Mouse (Mus musculus): Measurements from ENCODE around the gene Tstd1. TPM values are rescaled to one million over a fixed set of nuclear protein-coding genes. Genes with fewer than 3 reads are reported as not detected.

Tstd1 gene
- polyA plus RNA-seq (2015; fragmentation: Nextera tagmentation; extraction: Ambion mirVana) = 4.6 and 5.3 TPM in 2 replicates

DNA sequence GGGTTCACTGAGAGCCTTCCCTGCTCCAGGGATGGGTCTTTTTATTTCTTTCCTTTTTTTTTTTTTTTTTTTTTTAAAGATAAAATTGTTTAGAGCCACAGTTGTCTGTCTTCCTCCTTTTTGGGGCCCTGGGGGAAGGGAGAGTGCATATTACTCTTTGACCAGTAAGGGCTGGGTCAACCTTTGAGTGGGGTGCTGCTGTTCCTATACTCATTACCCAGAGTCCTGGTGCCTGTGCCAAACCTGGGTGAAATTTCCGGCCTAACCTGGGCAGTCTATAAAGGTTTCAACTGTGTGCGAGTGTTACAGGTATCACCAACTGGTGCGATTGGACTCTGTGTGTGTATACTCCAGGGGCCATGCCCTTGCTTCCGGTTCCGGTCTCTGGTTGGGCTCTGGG lies at the start of gene Tstd1:
Gene Tstd1 (plus strand): TSS at position 213 of the 400 bp plus-strand sequence.
- Histone ChIP-seq H3K9ac (ENCODE audit: low read depth, low read length) (no peak within 1 kb of the TSS), H3K4me3 (ENCODE audit: low read depth, low read length) (no peak within 1 kb of the TSS), H3K36me3 (ENCODE audit: control insufficient read depth, insufficient read depth) (peaks cover 14% of the 10 kb centered on the region), H3K27ac (ENCODE audit: low read length) (no peak within 1 kb of the TSS), H3K4me2 (ENCODE audit: low read depth, low read length) (no peak within 1 kb of the TSS), H3K27me3 (ENCODE audit: control insufficient read depth, insufficient read depth, low read depth, low read length) (no peaks in the 10 kb centered on the region), H3K9me3 (replicated peaks; ENCODE audit: control insufficient read depth, low read length) (no peaks in the 10 kb centered on the region), H3K4me1 (ENCODE audit: control insufficient read depth, low read depth, low read length) (peaks cover 15% of the 10 kb centered on the region)
- peak; percentile 55 for ATAC-seq (ENCODE audit: low read depth)
- 80% methylated on average over 5 of the region's 5 CpGs for WGBS (ENCODE audit: insufficient replicate concordance)

- Histone ChIP-seq H3K9me3 (replicated peaks; ENCODE audit: control insufficient read depth, low read length) (no peaks in the 10 kb centered on the region), H3K36me3 (ENCODE audit: control insufficient read depth, insufficient read depth) (no peaks in the 10 kb centered on the region), H3K4me1 (ENCODE audit: control insufficient read depth, low read depth, low read length) (no peaks in the 10 kb centered on the region), H3K9ac (ENCODE audit: low read depth, low read length) (no peak within 1 kb of the TSS), H3K4me3 (ENCODE audit: low read depth, low read length) (no peak within 1 kb of the TSS), H3K27me3 (ENCODE audit: control insufficient read depth, insufficient read depth, low read depth, low read length) (peaks cover 2% of the 10 kb centered on the region), H3K4me2 (ENCODE audit: low read depth, low read length) (no peak within 1 kb of the TSS), H3K27ac (ENCODE audit: low read length) (no peak within 1 kb of the TSS)
- 36% methylated on average over 20 of the region's 20 CpGs for WGBS (ENCODE audit: insufficient replicate concordance)
- ATAC-seq (ENCODE audit: low read depth) = no peak
These were observed 48.7 kb upstream of the Tstd1 start, which contains the start of gene Nectin4 for GRCm38 (mm10) chr1:171369845-171370556. TSS of gene Nectin4 (plus strand) at chr1:171370099.

- Histone ChIP-seq H3K27ac (ENCODE audit: low read length) (no peak overlapping the region), H3K9me3 (replicated peaks; ENCODE audit: control insufficient read depth, low read length) (no peaks in the 10 kb centered on the region), H3K36me3 (ENCODE audit: control insufficient read depth, insufficient read depth) (no peaks in the 10 kb centered on the region), H3K9ac (ENCODE audit: low read depth, low read length) (no peak overlapping the region), H3K4me1 (ENCODE audit: control insufficient read depth, low read depth, low read length) (no peaks in the 10 kb centered on the region; the same call in 1 of the 2 replicates), H3K4me2 (ENCODE audit: low read depth, low read length) (no peak overlapping the region), H3K4me3 (ENCODE audit: low read depth, low read length) (no peak overlapping the region), H3K27me3 (ENCODE audit: control insufficient read depth, insufficient read depth, low read depth, low read length) (peaks cover 2% of the 10 kb centered on the region)
- ATAC-seq (ENCODE audit: low read depth) = no peak
- 64% methylated on average over 3 of the region's 3 CpGs for WGBS (ENCODE audit: insufficient replicate concordance)
These were observed 45.8 kb upstream of the Tstd1 start for GRCm38 (mm10) chr1:171372880-171373279.

DNA sequence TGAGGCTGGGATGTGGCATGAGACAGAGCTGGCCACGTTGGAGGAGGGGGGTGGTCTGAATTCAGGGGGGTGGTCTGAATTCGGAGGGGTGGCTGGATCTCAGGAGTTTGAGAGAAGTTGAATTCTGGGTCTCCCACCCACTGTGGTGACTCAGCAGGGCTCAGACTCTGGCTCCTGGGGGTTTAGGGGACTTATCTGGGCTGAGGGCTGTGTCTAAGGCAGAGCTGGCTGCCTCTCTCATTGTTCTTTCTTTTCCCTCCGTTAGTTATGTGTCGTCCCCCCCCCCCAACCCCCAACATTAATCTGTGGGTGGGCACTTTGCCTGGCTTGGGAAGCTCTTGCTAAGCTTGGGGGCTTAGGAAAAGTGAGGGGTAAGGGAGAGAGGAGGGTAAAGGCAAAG lies 44.7 kb upstream of the Tstd1 start:
- H3K4me2 ChIP-seq (ENCODE audit: low read depth, low read length) = no peak overlapping the region
- H3K4me3 ChIP-seq (ENCODE audit: low read depth, low read length) = no peak overlapping the region
- H3K36me3 ChIP-seq (ENCODE audit: control insufficient read depth, insufficient read depth) = no peaks in the 10 kb centered on the region
- H3K4me1 ChIP-seq (ENCODE audit: control insufficient read depth, low read depth, low read length) = no peaks in the 10 kb centered on the region; the same call in 1 of the 2 replicates
- H3K9ac ChIP-seq (ENCODE audit: low read depth, low read length) = no peak overlapping the region
- H3K27ac ChIP-seq (ENCODE audit: low read length) = no peak overlapping the region
- peaks cover 2% of the 10 kb centered on the region for H3K27me3 ChIP-seq (ENCODE audit: control insufficient read depth, insufficient read depth, low read depth, low read length)
- no peaks in the 10 kb centered on the region for H3K9me3 ChIP-seq (replicated peaks; ENCODE audit: control insufficient read depth, low read length)
- 5% methylated on average over 4 of the region's 4 CpGs for WGBS (ENCODE audit: insufficient replicate concordance)
- ATAC-seq (ENCODE audit: low read depth) = no peak

DNA sequence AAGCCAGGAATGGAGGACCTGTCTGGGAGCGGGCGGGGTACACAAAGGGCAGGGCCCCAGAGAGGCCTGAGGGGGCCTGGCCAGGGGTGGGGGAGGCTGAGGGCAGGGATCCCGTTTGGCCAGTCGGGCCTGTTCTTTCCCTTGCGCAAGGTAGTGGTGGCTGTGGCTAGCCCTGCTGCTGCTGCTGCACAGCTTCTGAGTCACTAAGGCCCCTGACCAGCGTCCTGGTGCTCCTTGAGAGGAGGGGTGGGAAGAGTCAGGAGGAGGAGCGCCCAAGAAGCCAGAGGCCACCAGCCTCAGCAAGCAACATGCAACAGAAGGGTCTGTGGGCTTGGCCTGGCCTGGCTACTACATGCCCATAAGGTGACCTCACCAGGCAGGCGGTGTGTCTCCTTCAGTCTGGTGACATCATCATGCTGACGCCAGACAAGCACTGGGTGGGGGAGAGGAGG lies 43.0 kb upstream of the Tstd1 start:
- peaks cover 12% of the 10 kb centered on the region for H3K27me3 ChIP-seq (ENCODE audit: control insufficient read depth, insufficient read depth, low read depth, low read length)
- no peak for ATAC-seq (ENCODE audit: low read depth)
- H3K27ac ChIP-seq (ENCODE audit: low read length) = no peak overlapping the region
- H3K9ac ChIP-seq (ENCODE audit: low read depth, low read length) = no peak overlapping the region
- WGBS (ENCODE audit: insufficient replicate concordance) = 37% methylated on average over 9 of the region's 9 CpGs
- no peaks in the 10 kb centered on the region; the same call in 1 of the 2 replicates for H3K4me1 ChIP-seq (ENCODE audit: control insufficient read depth, low read depth, low read length)
- no peaks in the 10 kb centered on the region for H3K9me3 ChIP-seq (replicated peaks; ENCODE audit: control insufficient read depth, low read length)
- no peaks in the 10 kb centered on the region for H3K36me3 ChIP-seq (ENCODE audit: control insufficient read depth, insufficient read depth)
- no peak overlapping the region for H3K4me3 ChIP-seq (ENCODE audit: low read depth, low read length)
- H3K4me2 ChIP-seq (ENCODE audit: low read depth, low read length) = no peak overlapping the region

- H3K9me3 ChIP-seq (replicated peaks; ENCODE audit: control insufficient read depth, low read length) = no peaks in the 10 kb centered on the region
- H3K36me3 ChIP-seq (ENCODE audit: control insufficient read depth, insufficient read depth) = no peaks in the 10 kb centered on the region
- no peak overlapping the region for H3K27ac ChIP-seq (ENCODE audit: low read length)
- H3K4me3 ChIP-seq (ENCODE audit: low read depth, low read length) = no peak overlapping the region
- no peak for ATAC-seq (ENCODE audit: low read depth)
- H3K4me2 ChIP-seq (ENCODE audit: low read depth, low read length) = no peak overlapping the region
- H3K27me3 ChIP-seq (ENCODE audit: control insufficient read depth, insufficient read depth, low read depth, low read length) = peaks cover 13% of the 10 kb centered on the region
- 59% methylated on average over 6 of the region's 6 CpGs for WGBS (ENCODE audit: insufficient replicate concordance)
- H3K4me1 ChIP-seq (ENCODE audit: control insufficient read depth, low read depth, low read length) = no peaks in the 10 kb centered on the region; the same call in 1 of the 2 replicates
- H3K9ac ChIP-seq (ENCODE audit: low read depth, low read length) = no peak overlapping the region
These were observed 40.4 kb upstream of the Tstd1 start for GRCm38 (mm10) chr1:171378298-171378697.

DNA sequence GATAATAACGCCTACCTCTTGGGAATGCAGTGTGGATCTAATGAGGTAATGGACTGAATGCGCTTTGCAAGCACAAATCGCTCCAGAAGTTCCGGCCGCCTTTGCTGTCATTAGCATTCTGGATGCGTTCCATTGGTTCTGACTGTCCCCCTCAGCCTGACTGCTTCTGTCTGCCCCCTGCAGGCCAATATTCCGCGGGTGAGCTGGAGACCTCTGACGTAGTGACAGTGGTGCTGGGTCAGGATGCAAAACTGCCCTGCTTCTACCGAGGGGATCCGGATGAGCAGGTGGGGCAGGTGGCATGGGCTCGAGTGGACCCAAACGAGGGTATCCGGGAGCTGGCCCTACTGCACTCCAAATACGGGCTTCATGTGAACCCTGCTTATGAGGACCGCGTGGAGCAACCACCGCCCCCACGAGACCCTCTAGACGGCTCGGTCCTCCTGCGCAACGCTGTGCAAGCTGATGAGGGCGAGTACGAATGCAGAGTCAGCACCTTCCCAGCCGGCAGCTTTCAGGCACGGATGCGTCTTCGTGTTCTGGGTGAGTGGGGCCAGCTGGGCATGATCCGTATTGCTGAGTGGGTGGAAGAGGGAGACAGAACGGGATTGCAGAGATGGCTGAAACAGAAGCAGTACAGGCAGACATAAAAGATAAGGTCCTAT lies 38.6 kb upstream of the Tstd1 start:
- Histone ChIP-seq H3K9ac (ENCODE audit: low read depth, low read length) (no peak overlapping the region), H3K9me3 (replicated peaks; ENCODE audit: control insufficient read depth, low read length) (no peaks in the 10 kb centered on the region), H3K27me3 (ENCODE audit: control insufficient read depth, insufficient read depth, low read depth, low read length) (peaks cover 13% of the 10 kb centered on the region), H3K4me2 (ENCODE audit: low read depth, low read length) (peak overlapping the region; percentile 33; the same call in 1 of the 2 replicates), H3K4me3 (ENCODE audit: low read depth, low read length) (peak overlapping the region; percentile 7; the same call in 1 of the 2 replicates), H3K36me3 (ENCODE audit: control insufficient read depth, insufficient read depth) (no peaks in the 10 kb centered on the region), H3K27ac (ENCODE audit: low read length) (no peak overlapping the region), H3K4me1 (ENCODE audit: control insufficient read depth, low read depth, low read length) (no peaks in the 10 kb centered on the region; the same call in 1 of the 2 replicates)
- ATAC-seq (ENCODE audit: low read depth) = peak; percentile 58
- 6% methylated on average over 31 of the region's 31 CpGs for WGBS (ENCODE audit: insufficient replicate concordance)

GRCm38 (mm10) chr1:171382096-171382620 lies 36.5 kb upstream of the Tstd1 start:
- no peak overlapping the region for H3K4me2 ChIP-seq (ENCODE audit: low read depth, low read length)
- H3K36me3 ChIP-seq (ENCODE audit: control insufficient read depth, insufficient read depth) = no peaks in the 10 kb centered on the region
- ATAC-seq (ENCODE audit: low read depth) = no peak
- H3K27ac ChIP-seq (ENCODE audit: low read length) = no peak overlapping the region
- no peaks in the 10 kb centered on the region; the same call in 1 of the 2 replicates for H3K4me1 ChIP-seq (ENCODE audit: control insufficient read depth, low read depth, low read length)
- H3K4me3 ChIP-seq (ENCODE audit: low read depth, low read length) = no peak overlapping the region
- WGBS (ENCODE audit: insufficient replicate concordance) = 55% methylated on average over 11 of the region's 11 CpGs
- peaks cover 13% of the 10 kb centered on the region for H3K27me3 ChIP-seq (ENCODE audit: control insufficient read depth, insufficient read depth, low read depth, low read length)
- H3K9me3 ChIP-seq (replicated peaks; ENCODE audit: control insufficient read depth, low read length) = no peaks in the 10 kb centered on the region
- H3K9ac ChIP-seq (ENCODE audit: low read depth, low read length) = no peak overlapping the region

DNA sequence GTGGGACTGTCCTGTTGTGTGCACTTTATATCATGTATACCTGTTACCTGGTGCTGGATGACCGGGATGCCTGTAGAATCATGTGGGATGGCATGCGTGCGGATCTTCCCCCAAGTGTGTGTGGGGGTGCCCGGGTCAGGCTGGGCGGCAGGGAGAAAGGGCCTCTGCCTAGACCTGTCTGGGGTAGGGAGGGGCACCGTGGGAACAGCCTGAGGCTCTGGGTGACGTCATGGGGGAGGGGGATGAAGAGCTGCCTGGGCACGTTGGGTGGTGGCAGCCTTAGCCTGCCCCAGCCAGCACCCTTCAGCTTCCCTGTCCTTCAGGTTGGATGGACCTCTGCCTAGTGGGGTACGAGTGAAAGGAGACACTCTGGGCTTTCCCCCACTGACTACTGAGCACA lies 34.3 kb upstream of the Tstd1 start:
- 58% methylated on average over 9 of the region's 9 CpGs for WGBS (ENCODE audit: insufficient replicate concordance)
- Histone ChIP-seq H3K27me3 (ENCODE audit: control insufficient read depth, insufficient read depth, low read depth, low read length) (peaks cover 11% of the 10 kb centered on the region), H3K4me3 (ENCODE audit: low read depth, low read length) (no peak overlapping the region), H3K36me3 (ENCODE audit: control insufficient read depth, insufficient read depth) (no peaks in the 10 kb centered on the region), H3K9me3 (replicated peaks; ENCODE audit: control insufficient read depth, low read length) (no peaks in the 10 kb centered on the region), H3K4me2 (ENCODE audit: low read depth, low read length) (no peak overlapping the region), H3K9ac (ENCODE audit: low read depth, low read length) (no peak overlapping the region), H3K4me1 (ENCODE audit: control insufficient read depth, low read depth, low read length) (no peaks in the 10 kb centered on the region; the same call in 1 of the 2 replicates), H3K27ac (ENCODE audit: low read length) (no peak overlapping the region)
- ATAC-seq (ENCODE audit: low read depth) = no peak

All from liver, embryonic 16.5 days (tissue).